Mouse (Mus musculus) olfactory bulb, adult 2 months (tissue): Measurements from ENCODE around the gene Rhd. TPM values are rescaled to one million over a fixed set of nuclear protein-coding genes. Genes with fewer than 3 reads are reported as not detected.
"Not testable (repeated sequence)": the region's sequence is repeated elsewhere in the genome, so short reads cannot be mapped to it uniquely, and the experiment has no call there.

Experiments used
- H3K27ac ChIP-seq: fragments of 200-500 bp; 2 replicates; pipeline ENCODE4 v1.5.1; 2012; ENCODE audit warnings: low read depth, low read length; ENCODE audit not compliant: insufficient read depth
- H3K4me1 ChIP-seq: fragments of 200-500 bp; 2 replicates; pipeline ENCODE4 v1.6.1; 2012; ENCODE audit warnings: low read length; ENCODE audit not compliant: control insufficient read depth, insufficient read depth
- H3K4me3 ChIP-seq: fragments of 200-500 bp; 2 replicates; pipeline ENCODE4 v1.5.1; 2012; ENCODE audit warnings: mild to moderate bottlenecking, low read depth, low read length, moderate library complexity; ENCODE audit not compliant: insufficient read depth
- CTCF ChIP-seq: fragments of 200-500 bp; IDR thresholded peaks from 2 replicates; pipeline ENCODE4 v1.5.1; 2012; ENCODE audit warnings: low read depth, mild to moderate bottlenecking, low read length, moderate library complexity; ENCODE audit not compliant: insufficient read depth
- POLR2A ChIP-seq: fragments of 200-500 bp; IDR thresholded peaks from 2 replicates; pipeline ENCODE4 v1.6.1; 2012; ENCODE audit warnings: mild to moderate bottlenecking, low read depth, low read length, moderate library complexity; ENCODE audit not compliant: insufficient read depth
- WGBS: fragments of 180-500 bp; shearing (Covaris S2); methylation state at CpG from one replicate; pipeline ENCODE4 v1.1.7; 2018; 5-methylcytosine and 5-hydroxymethylcytosine counted together
- polyA plus RNA-seq: library from polyadenylated mRNA; stranded (reverse); fragments of >200 nt; gene quantifications from 2 replicates; pipeline ENCODE4 v1.2.4, GENCODE M21; 2012; ENCODE audit warnings: low replicate concordance; ENCODE audit not compliant: missing spikeins, insufficient read depth, insufficient read length

The Rhd gene
- polyA plus RNA-seq, 1 experiment, result not detected

DNA sequence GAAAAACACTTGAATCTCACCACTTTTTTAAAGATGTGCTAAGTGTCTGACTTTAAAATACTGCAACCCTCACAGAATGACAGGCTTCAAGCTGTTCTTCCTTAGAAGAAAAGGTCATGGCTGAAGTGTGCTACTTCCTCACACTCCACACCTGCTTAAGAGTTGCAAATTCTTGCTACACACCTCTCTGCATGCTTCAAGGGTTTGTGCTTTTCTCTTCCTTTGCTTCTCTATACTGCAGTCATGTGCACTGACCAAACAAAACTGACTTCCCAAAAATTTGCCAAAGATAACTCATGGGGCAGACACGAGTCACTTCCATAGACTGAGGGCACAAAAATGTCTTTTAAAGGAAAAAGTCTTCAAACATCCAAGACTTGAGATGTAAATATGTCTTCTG is 26.1 kb upstream of the Rhd start:
- 68% methylated on average over 1 of the region's 1 CpGs for WGBS
- no peak overlapping the region for H3K4me3 ChIP-seq
- TF ChIP-seq POLR2A (no peak), CTCF (no peak)
- no peak overlapping the region for H3K27ac ChIP-seq
- peaks cover 5% of the 10 kb centered on the region for H3K4me1 ChIP-seq

DNA sequence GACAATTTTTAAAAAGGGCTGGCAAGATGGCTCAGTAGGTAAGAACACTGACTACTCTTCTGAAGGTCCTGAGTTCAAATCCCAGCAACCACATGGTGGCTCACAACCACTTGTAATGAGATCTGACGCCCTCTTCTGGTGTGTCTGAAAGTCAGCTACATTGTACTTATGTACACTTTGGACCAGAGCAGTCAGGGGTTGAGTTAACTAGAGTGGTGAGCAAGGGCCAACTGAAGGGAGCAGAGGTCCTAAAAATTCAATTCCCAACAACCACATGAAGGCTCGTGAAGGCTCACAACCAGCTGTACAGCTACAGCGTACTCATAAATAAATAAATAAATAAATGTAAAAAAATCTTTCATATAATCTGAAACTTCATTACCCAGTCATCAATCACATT is 25.6 kb upstream of the Rhd start:
- not testable (repeated sequence) for H3K27ac ChIP-seq, H3K4me1 ChIP-seq, H3K4me3 ChIP-seq
- 83% methylated on average over 3 of the region's 3 CpGs for WGBS

DNA sequence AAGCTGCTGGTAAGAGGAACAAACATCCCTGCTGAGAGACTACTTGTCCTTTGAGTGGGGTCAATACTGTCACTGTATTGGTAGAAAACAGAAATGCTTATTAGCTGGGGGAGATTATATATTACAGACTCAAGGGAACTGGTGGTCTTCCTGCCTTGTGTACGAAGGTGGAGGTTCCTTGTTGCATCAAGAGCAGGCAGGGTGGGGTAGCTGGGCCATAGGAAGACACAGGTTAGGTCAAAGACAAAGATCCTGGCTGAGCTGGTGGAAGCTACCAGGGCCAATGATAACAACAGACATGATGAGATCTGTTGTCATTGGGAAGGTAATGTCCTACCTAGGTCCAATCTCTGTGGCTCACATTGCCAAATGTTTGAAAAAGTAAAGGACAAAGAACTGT is 24.1 kb upstream of the Rhd start:
- Histone ChIP-seq H3K4me1 (peaks cover 5% of the 10 kb centered on the region), H3K4me3 (no peak overlapping the region), H3K27ac (no peak overlapping the region)
- WGBS, result 79% methylated on average over 1 of the region's 1 CpGs
- no peak for TF ChIP-seq POLR2A
- no peak for TF ChIP-seq CTCF

DNA sequence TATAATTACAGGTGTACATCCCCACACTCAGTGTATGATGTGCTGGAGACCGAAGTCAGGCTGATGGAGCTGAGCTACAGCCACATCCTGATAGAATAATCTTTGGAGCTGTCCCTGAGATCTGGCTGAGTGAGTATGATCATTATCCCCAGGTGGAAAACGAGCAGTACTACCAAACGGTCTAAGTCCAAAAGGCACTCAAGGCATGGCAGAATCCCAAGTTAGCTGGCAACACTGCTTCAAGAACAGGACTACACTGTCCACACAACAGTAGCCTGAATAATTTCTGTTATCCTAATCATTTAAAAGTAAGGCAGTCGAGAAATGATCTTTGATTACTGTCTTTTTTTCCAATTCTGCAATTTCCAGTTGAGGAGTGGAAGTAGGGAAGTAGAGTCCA is 20.8 kb upstream of the Rhd start:
- 56% methylated on average over 4 of the region's 4 CpGs for WGBS
- H3K4me1 ChIP-seq, result peaks cover 7% of the 10 kb centered on the region
- no peak overlapping the region for H3K4me3 ChIP-seq
- TF ChIP-seq POLR2A (no peak), CTCF (no peak)
- H3K27ac ChIP-seq, result no peak overlapping the region

DNA sequence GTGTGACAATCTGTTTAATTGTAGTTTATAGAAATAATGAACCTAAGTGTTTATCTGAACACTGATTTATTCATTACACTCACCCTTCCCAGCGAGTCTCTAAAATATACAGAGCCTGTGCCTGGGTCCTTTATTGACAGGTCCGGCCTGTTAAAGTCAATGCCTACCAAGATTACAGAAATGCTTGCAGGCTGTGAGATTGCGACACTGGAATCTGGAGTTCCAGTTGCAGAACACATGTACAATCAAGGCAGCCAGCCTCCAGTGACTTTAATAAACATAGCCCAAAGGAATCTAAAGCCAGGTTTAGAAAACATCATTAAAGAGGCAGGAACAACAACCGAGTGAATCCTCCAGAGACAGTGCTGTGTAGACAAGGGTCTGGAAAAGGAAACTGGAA is 16.7 kb upstream of the Rhd start:
- 48% methylated on average over 4 of the region's 4 CpGs for WGBS
- TF ChIP-seq POLR2A, result no peak
- TF ChIP-seq CTCF, result no peak

DNA sequence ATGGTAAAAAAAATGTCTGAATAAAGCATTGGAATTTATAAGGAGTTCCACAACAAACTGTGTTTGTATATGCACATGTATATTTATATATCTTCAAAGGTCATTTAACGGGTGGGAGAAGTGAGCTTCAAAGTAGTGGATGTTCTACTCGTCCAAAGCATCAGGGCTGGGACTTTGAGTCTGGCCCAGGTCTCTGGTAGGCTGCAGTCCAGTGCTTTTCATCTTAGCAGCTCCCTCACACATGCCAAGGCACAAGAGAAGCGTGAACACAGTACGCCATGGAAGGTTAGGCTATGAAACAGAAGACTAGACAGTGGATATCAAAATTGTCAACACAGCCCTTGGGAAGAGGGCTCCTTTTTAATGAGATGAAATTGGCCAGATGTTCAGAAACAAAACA is 13.8 kb upstream of the Rhd start:
- Histone ChIP-seq H3K4me3 (no peak overlapping the region), H3K4me1 (peaks cover 7% of the 10 kb centered on the region), H3K27ac (no peak overlapping the region)
- WGBS, result 39% methylated on average over 4 of the region's 4 CpGs
- TF ChIP-seq POLR2A (no peak), CTCF (no peak)

More for the DNA sequence above, 16.7 kb upstream of the Rhd start:
- Histone ChIP-seq H3K27ac (no peak overlapping the region), H3K4me3 (no peak overlapping the region), H3K4me1 (peaks cover 4% of the 10 kb centered on the region; the same call in 1 of the 2 replicates)

DNA sequence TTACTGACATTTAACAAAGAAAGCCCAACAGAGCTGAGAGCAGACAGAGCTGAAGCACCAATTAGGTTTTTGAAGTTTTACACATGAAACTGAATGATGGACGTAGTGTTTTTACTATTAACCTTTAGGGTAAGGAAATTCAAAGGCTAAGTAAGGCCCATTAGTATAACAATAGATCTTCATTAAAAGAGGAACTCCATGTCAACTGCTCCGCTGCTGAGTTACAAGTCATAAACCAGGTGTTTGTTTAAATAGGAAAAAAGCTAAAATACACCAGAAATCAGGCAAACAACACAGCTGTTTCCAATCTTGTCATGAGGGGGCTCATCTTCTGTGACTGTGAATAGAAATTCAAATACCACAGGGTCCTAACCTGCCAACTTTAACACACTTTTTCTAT is 13.1 kb upstream of the Rhd start:
- Histone ChIP-seq H3K4me3 (no peak overlapping the region), H3K27ac (no peak overlapping the region), H3K4me1 (peaks cover 8% of the 10 kb centered on the region)
- TF ChIP-seq CTCF (no peak), POLR2A (no peak)
- WGBS, result 32% methylated on average over 2 of the region's 2 CpGs

DNA sequence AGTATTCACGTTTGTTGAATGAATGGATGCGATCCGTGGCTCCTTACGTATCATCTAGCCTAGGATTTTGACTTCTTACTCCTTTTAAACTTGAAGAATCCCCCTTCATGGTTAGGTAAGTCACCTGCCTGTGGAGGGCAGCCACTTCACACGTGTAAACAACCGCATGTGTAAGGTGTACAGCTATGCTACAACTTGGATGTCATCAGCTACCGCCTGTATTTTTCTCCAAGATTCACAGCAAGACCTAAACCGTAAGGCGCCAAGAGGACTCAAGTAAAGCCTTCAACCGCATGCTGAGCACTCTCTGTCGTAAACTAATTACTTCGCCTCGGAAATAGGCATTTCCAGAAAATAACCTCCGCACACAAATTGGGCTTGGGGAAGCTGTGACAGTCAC is 12.5 kb upstream of the Rhd start:
- Histone ChIP-seq H3K4me3 (peak overlapping the region; percentile 71), H3K4me1 (peaks cover 11% of the 10 kb centered on the region), H3K27ac (0 out of 2 replicates have a peak overlapping the region, but pooled peaks have one; percentile 11)
- TF ChIP-seq CTCF (no peak), POLR2A (no peak)
- WGBS, result 4% methylated on average over 14 of the region's 14 CpGs

DNA sequence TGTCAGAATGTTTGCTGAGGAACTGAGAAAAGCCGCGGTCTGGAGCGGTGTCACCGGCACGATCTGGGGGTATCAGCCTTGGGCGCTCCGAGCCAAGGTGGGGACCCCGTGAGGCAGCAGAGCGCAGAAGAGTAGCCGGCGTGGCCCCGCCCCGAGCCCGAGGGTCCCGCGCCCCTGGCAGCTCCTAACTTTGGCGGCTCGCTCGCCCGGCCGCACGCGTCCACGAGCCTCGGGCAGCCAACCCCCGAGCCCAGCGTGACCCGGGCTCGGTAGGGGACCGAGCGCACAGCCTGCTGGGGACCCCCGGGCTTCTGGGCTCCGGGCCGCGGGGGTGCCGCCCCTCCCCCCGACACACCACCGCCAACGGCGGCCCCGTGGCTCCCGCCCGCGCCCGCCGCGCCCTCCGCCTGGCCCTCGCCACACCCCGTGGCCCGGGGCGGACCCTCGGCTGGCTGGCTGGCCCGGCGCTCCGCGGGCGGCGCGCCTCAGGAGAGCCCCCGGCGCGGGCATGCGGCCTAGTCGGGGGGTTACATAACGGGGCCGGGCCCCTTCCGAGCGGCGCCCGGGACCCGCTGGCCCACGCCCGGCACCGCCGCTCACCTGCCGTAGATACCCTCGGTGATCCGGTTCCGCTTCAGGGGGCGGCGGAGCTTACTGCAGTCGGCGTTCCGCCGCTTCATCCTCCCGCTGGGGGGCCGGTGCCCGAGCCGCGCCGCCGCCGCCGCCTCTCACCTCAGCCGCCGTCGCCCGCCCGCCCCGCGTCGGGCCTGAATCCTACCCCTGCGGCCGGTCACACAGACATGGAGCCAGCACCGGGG is 11.7 kb upstream of the Rhd start:
- 0% methylated on average over 91 of the region's 106 CpGs for WGBS
- TF ChIP-seq CTCF (0 out of 2 replicates have a peak, but pooled peaks have one; percentile 19), POLR2A (0 out of 2 replicates have a peak, but pooled peaks have one; percentile 26)

More for the DNA sequence above, 11.7 kb upstream of the Rhd start:
- peak overlapping the region; percentile 85 for H3K27ac ChIP-seq
- peaks cover 11% of the 10 kb centered on the region for H3K4me1 ChIP-seq
- peak overlapping the region; percentile 71 for H3K4me3 ChIP-seq
